8 mouse cellular contexts compared by ENCODE assay signal in the genomic region with DNA sequence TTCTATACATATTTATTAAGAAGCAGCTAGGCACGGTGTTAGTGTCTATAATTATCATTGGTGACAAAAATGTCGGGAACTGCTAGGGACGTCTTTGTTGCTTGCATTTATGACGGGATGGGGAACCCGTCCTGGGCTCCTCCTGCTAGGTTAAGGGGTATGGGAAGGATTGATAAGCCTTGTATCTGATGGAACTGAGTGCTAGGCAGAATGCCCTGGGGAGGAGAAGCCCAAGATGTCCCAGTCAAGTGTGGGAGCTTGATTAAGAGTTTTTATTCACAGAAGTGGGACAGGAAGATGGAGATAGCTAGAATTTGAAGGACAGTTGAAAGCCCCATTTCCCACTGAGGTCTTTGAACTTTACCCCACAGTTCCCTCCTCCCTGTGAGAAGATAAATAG. TPM values are rescaled to one million over a fixed set of nuclear protein-coding genes. Genes with fewer than 3 reads are reported as not detected.
A peak's percentile ranks its signal among the peaks of the same experiment; 100 is the strongest.
DNase-seq lines count a peak whose midpoint lies in the region; ATAC-seq and TF ChIP-seq lines count a peak whose summit lies in the region.

No protein-coding gene starts in this region.

- no peak for TF ChIP-seq CTCF in liver, adult 2 months (IDR thresholded peaks at IDR 0.05; ENCODE audit: low read depth, low read length)

- H3K4me1 ChIP-seq in lung, embryonic 16.5 days (replicated peaks; ENCODE audit: control insufficient read depth, insufficient read depth, low read length), result peaks cover 23% of the 10 kb centered on the region
- H3K4me1 ChIP-seq in forebrain, embryonic 11.5 days (replicated peaks; ENCODE audit: control insufficient read depth, insufficient read depth, low read length), result peaks cover 10% of the 10 kb centered on the region
- peaks cover 7% of the 10 kb centered on the region for H3K4me1 ChIP-seq in liver, adult 2 months (ENCODE audit: control insufficient read depth, insufficient read depth, low read length)
- peaks cover 19% of the 10 kb centered on the region for H3K4me1 ChIP-seq in stomach, embryonic 16.5 days (ENCODE audit: control insufficient read depth, insufficient read depth, low read length)

- peak overlapping the region; percentile 88 for H3K4me2 ChIP-seq in lung, embryonic 16.5 days (ENCODE audit: low read depth, low read length)
- peak overlapping the region; percentile 74 for H3K4me2 ChIP-seq in forebrain, embryonic 11.5 days (ENCODE audit: low read depth, low read length, severe bottlenecking)
- H3K4me2 ChIP-seq in stomach, embryonic 16.5 days (ENCODE audit: low read depth, low read length), result peak overlapping the region; percentile 96

- no peak overlapping the region for H3K27ac ChIP-seq in lung, embryonic 16.5 days (ENCODE audit: low read length)
- no peak overlapping the region for H3K27ac ChIP-seq in forebrain, embryonic 11.5 days (ENCODE audit: low read depth, low read length)
- H3K27ac ChIP-seq in liver, adult 2 months (replicated peaks; ENCODE audit: insufficient read depth, low read depth, low read length), result no peak overlapping the region
- no peak overlapping the region for H3K27ac ChIP-seq in stomach, embryonic 16.5 days (ENCODE audit: low read length)

- H3K36me3 ChIP-seq in lung, embryonic 16.5 days (ENCODE audit: control insufficient read depth, insufficient read depth, low read length), result peaks cover 9% of the 10 kb centered on the region
- H3K36me3 ChIP-seq in forebrain, embryonic 11.5 days (ENCODE audit: control insufficient read depth, insufficient read depth, low read length), result peaks cover 12% of the 10 kb centered on the region
- no peaks in the 10 kb centered on the region for H3K36me3 ChIP-seq in liver, adult 2 months (ENCODE audit: control insufficient read depth, insufficient read depth, low read length)
- H3K36me3 ChIP-seq in stomach, embryonic 16.5 days (ENCODE audit: control insufficient read depth, insufficient read depth, low read length), result peaks cover 7% of the 10 kb centered on the region

- peak overlapping the region; percentile 91 for H3K4me3 ChIP-seq in lung, embryonic 16.5 days (ENCODE audit: low read length)
- H3K4me3 ChIP-seq in forebrain, embryonic 11.5 days (ENCODE audit: low read depth, low read length), result peak overlapping the region; percentile 85
- no peak overlapping the region for H3K4me3 ChIP-seq in liver, adult 2 months (ENCODE audit: insufficient read depth, low read depth, low read length)
- H3K4me3 ChIP-seq in stomach, embryonic 16.5 days (replicated peaks; ENCODE audit: low read length), result peak overlapping the region; percentile 97

- no peak for TF ChIP-seq POLR2A in liver, adult 2 months (IDR thresholded peaks at IDR 0.05; ENCODE audit: extremely low read depth, insufficient read depth, low read length)

- ATAC-seq in lung, embryonic 16.5 days (ENCODE audit: low read depth), result no peak
- ATAC-seq in forebrain, embryonic 11.5 days (replicated peaks; ENCODE audit: low FRiP score), result no peak
- no peak for ATAC-seq in stomach, embryonic 16.5 days (ENCODE audit: insufficient read depth, low FRiP score)

- WGBS in lung, embryonic 16.5 days, result 8% methylated on average over 5 of the region's 5 CpGs
- 31% methylated on average over 5 of the region's 5 CpGs for WGBS in forebrain, embryonic 11.5 days
- WGBS in liver, adult 2 months, result 16% methylated on average over 5 of the region's 5 CpGs
- WGBS in stomach, embryonic 16.5 days, result 7% methylated on average over 5 of the region's 5 CpGs

- no peaks in the 10 kb centered on the region for H3K27me3 ChIP-seq in lung, embryonic 16.5 days (ENCODE audit: control insufficient read depth, insufficient read depth, low read depth, low read length)
- H3K27me3 ChIP-seq in forebrain, embryonic 11.5 days (ENCODE audit: control insufficient read depth, insufficient read depth, low read length), result no peaks in the 10 kb centered on the region
- no peaks in the 10 kb centered on the region for H3K27me3 ChIP-seq in liver, adult 2 months (ENCODE audit: control insufficient read depth, insufficient read depth, low read length)
- no peaks in the 10 kb centered on the region for H3K27me3 ChIP-seq in stomach, embryonic 16.5 days (ENCODE audit: control insufficient read depth, insufficient read depth, low read length)

- peak overlapping the region; percentile 88 for H3K9ac ChIP-seq in lung, embryonic 16.5 days (ENCODE audit: low read length)
- H3K9ac ChIP-seq in forebrain, embryonic 11.5 days (ENCODE audit: low read length), result peak overlapping the region; percentile 92
- H3K9ac ChIP-seq in liver, adult 2 months (ENCODE audit: low read depth, low read length), result no peak overlapping the region
- H3K9ac ChIP-seq in stomach, embryonic 16.5 days (ENCODE audit: low read length), result peak overlapping the region; percentile 93

- DNase-seq in lung, adult 18-20 months, result no peak
- no peak for DNase-seq in forebrain, embryonic 11.5 days (ENCODE audit: low spot score)
- peak; percentile 24 for DNase-seq in liver, adult 2 months (ENCODE audit: extremely low read depth, low read depth, low spot score)
- no peak for DNase-seq in right cerebral cortex, postnatal 10 days (ENCODE audit: low spot score in 2 of 2)
- no peak for DNase-seq in kidney, adult 8-10 months
- DNase-seq in testis, postnatal 14 days (ENCODE audit: low spot score), result no peak

- peaks cover 2% of the 10 kb centered on the region; the same call in 1 of the 2 replicates for H3K9me3 ChIP-seq in lung, embryonic 16.5 days (ENCODE audit: control insufficient read depth, low read length)
- H3K9me3 ChIP-seq in forebrain, embryonic 11.5 days (ENCODE audit: control insufficient read depth, low read length), result no peaks in the 10 kb centered on the region
- H3K9me3 ChIP-seq in stomach, embryonic 16.5 days (replicated peaks; ENCODE audit: control insufficient read depth, low read length), result no peaks in the 10 kb centered on the region

- H3K79me2 ChIP-seq in liver, adult 2 months (ENCODE audit: control insufficient read depth, insufficient read depth, low read length), result peaks cover 16% of the 10 kb centered on the region; the same call in 1 of the 2 replicates

RNA-seq across cellular contexts. Expression of a gene that starts 1.5 kb away (rescaled TPM):
- 106 and 110 TPM in 2 replicates for polyA plus RNA-seq in lung, embryonic 16.5 days (2015; fragmentation: Nextera tagmentation; extraction: Ambion mirVana)
- polyA plus RNA-seq in forebrain, embryonic 11.5 days (2014; fragmentation: Nextera tagmentation; extraction: Ambion mirVana), result 276 and 281 TPM in 2 replicates
- total RNA-seq in liver, adult 2 months (2014; rRNA removed), result 25.4 and 28.3 TPM in 2 replicates
- polyA plus RNA-seq in liver, adult 2 months (2012; rRNA removed), result 13.2 and 14.6 TPM in 2 replicates
- 105 and 116 TPM in 2 replicates for polyA plus RNA-seq in stomach, embryonic 16.5 days (2015; fragmentation: Nextera tagmentation; extraction: Ambion mirVana)
